Mouse (Mus musculus) cerebellum, adult 2 months (tissue): ENCODE measurements around the gene Abcd3.

Experiments
- CTCF ChIP-seq: fragments of 200-500 bp; IDR thresholded peaks from 2 replicates; pipeline ENCODE4 v1.5.1; 2011; ENCODE audit warnings: low read depth, mild to moderate bottlenecking, control low read depth, low read length, moderate library complexity, borderline replicate concordance; ENCODE audit not compliant: insufficient read depth
- POLR2A ChIP-seq: fragments of 200-500 bp; IDR thresholded peaks from 2 replicates; pipeline ENCODE4 v1.6.1; 2011; ENCODE audit warnings: low read length, control low read depth, borderline replicate concordance; ENCODE audit not compliant: insufficient read depth

DNA sequence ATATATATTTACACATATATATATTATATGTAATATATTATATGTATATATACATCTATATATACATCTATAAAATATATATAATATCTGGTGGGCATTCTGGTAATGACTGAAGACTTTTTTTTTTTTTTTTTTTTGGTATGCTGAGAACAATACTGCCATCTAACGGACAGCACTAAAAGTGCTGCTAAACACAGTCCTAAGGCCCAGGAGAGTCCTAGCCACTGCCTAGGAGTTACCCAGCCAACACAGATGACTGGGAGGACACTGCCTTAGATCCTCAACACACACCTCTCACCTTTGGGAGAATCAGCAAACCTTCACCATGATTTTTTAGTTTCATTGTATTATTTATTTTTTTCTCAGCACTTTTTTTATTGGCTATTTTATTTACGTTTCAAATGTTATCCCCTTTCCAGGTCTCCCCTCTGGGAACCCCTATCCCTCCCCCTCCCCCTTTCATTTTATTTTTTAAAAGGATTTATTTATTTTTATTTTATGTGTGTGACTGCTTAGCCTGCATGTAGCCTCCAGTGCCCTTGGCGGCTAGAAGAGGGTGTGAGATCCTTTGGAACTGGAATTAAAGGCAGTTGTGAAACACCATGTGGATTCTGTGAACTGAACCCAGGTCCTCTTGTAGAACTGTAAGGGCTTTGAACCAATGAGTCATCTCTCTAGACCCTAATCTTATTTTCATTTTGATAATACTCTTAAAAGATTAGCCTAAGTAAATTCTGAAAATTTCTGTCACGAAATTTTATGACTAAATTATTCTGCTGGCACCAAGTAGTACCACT lies 52.8 kb downstream of the Abcd3 start:
- TF ChIP-seq CTCF (peak; percentile 54; the same call in 1 of the 2 replicates), POLR2A (no peak)
